Mouse (Mus musculus) liver, adult 2 months (tissue): ENCODE data around the gene Capn1. TPM values are rescaled to one million over a fixed set of nuclear protein-coding genes. Genes with fewer than 3 reads are reported as not detected.

ENCODE experiments used
- DNase-seq: peaks from one replicate; pipeline ENCODE4 v3.0.0-alpha.2; 2011; ENCODE audit warnings: low read depth, low spot score; ENCODE audit errors: extremely low read depth
- H3K27ac ChIP-seq: fragments of 200-500 bp; replicated peaks from 2 replicates; pipeline ENCODE4 v1.5.1; 2012; ENCODE audit warnings: low read depth, mild to moderate bottlenecking, control low read depth, inconsistent platforms, low read length; ENCODE audit not compliant: insufficient read depth
- H3K27me3 ChIP-seq: fragments of 200-500 bp; 2 replicates; pipeline ENCODE4 v1.6.1; 2012; ENCODE audit warnings: mild to moderate bottlenecking, moderate library complexity, low read length, inconsistent platforms; ENCODE audit not compliant: control insufficient read depth, insufficient read depth
- H3K36me3 ChIP-seq: fragments of 200-500 bp; 2 replicates; pipeline ENCODE4 v1.6.1; 2012; ENCODE audit warnings: low read length, inconsistent platforms; ENCODE audit not compliant: control insufficient read depth, insufficient read depth
- H3K4me1 ChIP-seq: fragments of 200-500 bp; 2 replicates; pipeline ENCODE4 v1.6.1; 2011; ENCODE audit warnings: low read length; ENCODE audit not compliant: control insufficient read depth, insufficient read depth
- H3K4me3 ChIP-seq: fragments of 200-500 bp; 2 replicates; pipeline ENCODE4 v1.5.1; 2011; ENCODE audit warnings: low read depth, mild to moderate bottlenecking, control low read depth, low read length, moderate library complexity; ENCODE audit not compliant: insufficient read depth
- H3K79me2 ChIP-seq: fragments of 200-500 bp; 2 replicates; pipeline ENCODE4 v1.6.1; 2012; ENCODE audit warnings: inconsistent platforms, mild to moderate bottlenecking, low read length, moderate library complexity; ENCODE audit not compliant: control insufficient read depth, insufficient read depth
- H3K9ac ChIP-seq: fragments of 200-500 bp; 2 replicates; pipeline ENCODE4 v1.6.1; 2012; ENCODE audit warnings: low read depth, mild to moderate bottlenecking, control low read depth, inconsistent platforms, low read length
- CTCF ChIP-seq: fragments of 200-500 bp; IDR thresholded peaks from 2 replicates; pipeline ENCODE4 v1.5.1; 2011; ENCODE audit warnings: low read depth, low read length, control low read depth
- POLR2A ChIP-seq: fragments of 200-500 bp; IDR thresholded peaks from 2 replicates; pipeline ENCODE4 v1.6.1; 2011; ENCODE audit warnings: low read length, control low read depth; ENCODE audit not compliant: insufficient read depth; ENCODE audit errors: extremely low read depth
- WGBS: fragments of 180-500 bp; shearing (Covaris S2); methylation state at CpG from one replicate; pipeline ENCODE4 v1.1.7; 2018; 5-methylcytosine and 5-hydroxymethylcytosine counted together
- polyA plus RNA-seq: library from polyadenylated mRNA; depleted of rRNA; stranded (reverse); fragments of >200 nt; gene quantifications from 2 replicates; pipeline ENCODE4 v1.2.3, GENCODE M21; 2012
- total RNA-seq: library from RNA; depleted of rRNA; stranded (reverse); fragments of >200 nt; gene quantifications from 2 replicates; pipeline ENCODE4 v1.2.3, GENCODE M21; 2014

Capn1 gene
- total and polyA plus RNA-seq, 2 experiments: 8.0 to 12.7 TPM

- WGBS: 94% methylated on average over 13 of the region's 13 CpGs
- no peaks in the 10 kb centered on the region; the same call in 1 of the 2 replicates for H3K36me3 ChIP-seq
- no peak overlapping the region for H3K4me3 ChIP-seq
- H3K27ac ChIP-seq: no peak overlapping the region
- no peaks in the 10 kb centered on the region for H3K4me1 ChIP-seq
- H3K9ac ChIP-seq: no peak overlapping the region
- no peaks in the 10 kb centered on the region for H3K79me2 ChIP-seq
- no peaks in the 10 kb centered on the region for H3K27me3 ChIP-seq
- TF ChIP-seq POLR2A (no peak), CTCF (no peak)
- no peak for DNase-seq
Observed at GRCm38 (mm10) chr19:6007013-6007412, 8.7 kb downstream of the Capn1 start.

- H3K79me2 ChIP-seq: no peaks in the 10 kb centered on the region
- H3K27me3 ChIP-seq: no peaks in the 10 kb centered on the region
- H3K9ac ChIP-seq: no peak overlapping the region
- no peak overlapping the region for H3K4me3 ChIP-seq
- no peak for TF ChIP-seq POLR2A
- no peak for TF ChIP-seq CTCF
- 83% methylated on average over 11 of the region's 11 CpGs for WGBS
- H3K36me3 ChIP-seq: no peaks in the 10 kb centered on the region; the same call in 1 of the 2 replicates
- H3K27ac ChIP-seq: no peak overlapping the region
- H3K4me1 ChIP-seq: no peaks in the 10 kb centered on the region
- DNase-seq: no peak
Observed at GRCm38 (mm10) chr19:6005541-6005940, 10.2 kb downstream of the Capn1 start.

- WGBS: 89% methylated on average over 5 of the region's 5 CpGs
- Histone ChIP-seq H3K9ac (no peak overlapping the region), H3K36me3 (no peaks in the 10 kb centered on the region), H3K4me1 (no peaks in the 10 kb centered on the region), H3K27me3 (no peaks in the 10 kb centered on the region), H3K27ac (no peak overlapping the region), H3K79me2 (no peaks in the 10 kb centered on the region), H3K4me3 (no peak overlapping the region)
- no peak for DNase-seq
- TF ChIP-seq CTCF (no peak), POLR2A (no peak)
Observed at GRCm38 (mm10) chr19:5999969-6000368, 15.7 kb downstream of the Capn1 start.

GRCm38 (mm10) chr19:5998180-5998579, 17.5 kb downstream of the Capn1 start:
- H3K4me3 ChIP-seq: no peak overlapping the region
- TF ChIP-seq POLR2A (no peak), CTCF (peak; percentile 58)
- no peaks in the 10 kb centered on the region for H3K79me2 ChIP-seq
- DNase-seq: no peak
- no peak overlapping the region for H3K9ac ChIP-seq
- no peak overlapping the region for H3K27ac ChIP-seq
- 87% methylated on average over 3 of the region's 3 CpGs for WGBS
- no peaks in the 10 kb centered on the region for H3K4me1 ChIP-seq
- H3K27me3 ChIP-seq: no peaks in the 10 kb centered on the region
- peaks cover 3% of the 10 kb centered on the region; the same call in 1 of the 2 replicates for H3K36me3 ChIP-seq

GRCm38 (mm10) chr19:5994711-5995110, 21.0 kb downstream of the Capn1 start:
- Histone ChIP-seq H3K27ac (no peak overlapping the region), H3K9ac (no peak overlapping the region), H3K27me3 (no peaks in the 10 kb centered on the region), H3K4me1 (no peaks in the 10 kb centered on the region), H3K36me3 (peaks cover 3% of the 10 kb centered on the region; the same call in 1 of the 2 replicates), H3K4me3 (no peak overlapping the region), H3K79me2 (no peaks in the 10 kb centered on the region)
- no peak for DNase-seq
- TF ChIP-seq CTCF (no peak), POLR2A (no peak)
- WGBS: 96% methylated on average over 14 of the region's 14 CpGs

GRCm38 (mm10) chr19:5992012-5992411, 23.7 kb downstream of the Capn1 start:
- Histone ChIP-seq H3K27ac (no peak overlapping the region), H3K36me3 (peaks cover 3% of the 10 kb centered on the region; the same call in 1 of the 2 replicates), H3K27me3 (no peaks in the 10 kb centered on the region), H3K4me1 (0 out of 2 replicates have a peak, but pooled peaks cover 2% of the 10 kb centered on the region), H3K79me2 (no peaks in the 10 kb centered on the region), H3K4me3 (no peak overlapping the region), H3K9ac (no peak overlapping the region)
- 90% methylated on average over 7 of the region's 7 CpGs for WGBS
- no peak for TF ChIP-seq POLR2A
- TF ChIP-seq CTCF: no peak
- no peak for DNase-seq
